Mouse (Mus musculus) intestine, embryonic 14.5 days (tissue): ENCODE data around the gene Mrps17. TPM values are rescaled to one million over a fixed set of nuclear protein-coding genes. Genes with fewer than 3 reads are reported as not detected.

Source experiments
- ATAC-seq: fragments of 200-750 bp; cut with Nextera tagmentation; replicated peaks from 2 replicates; pipeline ENCODE4 v1.8.0; 2017; ENCODE audit warnings: low read depth, moderate number of reproducible peaks, moderate TSS enrichment, moderate library complexity; ENCODE audit not compliant: low FRiP score, low TSS enrichment
- DNase-seq: peaks from one replicate; pipeline ENCODE4 v3.0.0-alpha.2; 2018; ENCODE audit warnings: low spot score
- H3K27ac ChIP-seq: fragments of 300-500 bp; sonication (generic); 2 replicates; pipeline ENCODE4 v1.5.1; 2014; ENCODE audit warnings: low read depth, mild to moderate bottlenecking, control low read depth
- H3K27me3 ChIP-seq: fragments of 300-500 bp; sonication (generic); replicated peaks from 2 replicates; pipeline ENCODE4 v1.6.1; 2014; ENCODE audit warnings: low read length, control low read depth; ENCODE audit not compliant: control insufficient read depth, insufficient read depth
- H3K36me3 ChIP-seq: fragments of 300-500 bp; sonication (generic); 2 replicates; pipeline ENCODE4 v1.6.1; 2014; ENCODE audit warnings: low read length, control low read depth; ENCODE audit not compliant: control insufficient read depth, insufficient read depth
- H3K4me1 ChIP-seq: fragments of 300-500 bp; sonication (generic); replicated peaks from 2 replicates; pipeline ENCODE4 v1.6.1; 2014; ENCODE audit warnings: low read length, control low read depth, mixed read lengths; ENCODE audit not compliant: control insufficient read depth, insufficient read depth
- H3K4me2 ChIP-seq: fragments of 300-500 bp; sonication (generic); 2 replicates; pipeline ENCODE4 v1.6.1; 2014; ENCODE audit warnings: low read length
- H3K4me3 ChIP-seq: fragments of 300-500 bp; sonication (generic); 2 replicates; pipeline ENCODE4 v1.5.1; 2014; ENCODE audit warnings: low read depth, low read length, control low read depth, mixed read lengths
- H3K9ac ChIP-seq: fragments of 300-500 bp; sonication (generic); 2 replicates; pipeline ENCODE4 v1.6.1; 2014; ENCODE audit warnings: mild to moderate bottlenecking, low read length
- H3K9me3 ChIP-seq: fragments of 300-500 bp; sonication (generic); 2 replicates; pipeline ENCODE4 v1.6.1; 2016; ENCODE audit warnings: low read length, control low read depth; ENCODE audit not compliant: control insufficient read depth
- WGBS: fragments of 180-500 bp; shearing (Covaris S2); extraction: QIAGEN DNeasy Blood & Tissue Kit; methylation state at CpG from one replicate; pipeline ENCODE4 v1.1.7; 2014; 5-methylcytosine and 5-hydroxymethylcytosine counted together
- polyA plus RNA-seq: library from polyadenylated mRNA; unstranded; fragments of >200 nt; fragmentation: Nextera tagmentation; extraction: Ambion mirVana; gene quantifications from 2 replicates; pipeline ENCODE4 v1.2.1, GENCODE M21; 2014

Gene Mrps17
- polyA plus RNA-seq, 1 experiment from 2014 or later = 218 TPM

- H3K9ac ChIP-seq = peak overlapping the region; percentile 87
- H3K4me1 ChIP-seq = peaks cover 23% of the 10 kb centered on the region
- no peaks in the 10 kb centered on the region for H3K27me3 ChIP-seq
- 24% methylated on average over 7 of the region's 7 CpGs for WGBS
- ATAC-seq (no peak), DNase-seq (peak; percentile 63)
- no peaks in the 10 kb centered on the region for H3K9me3 ChIP-seq
- peak overlapping the region; percentile 98 for H3K27ac ChIP-seq
- no peaks in the 10 kb centered on the region for H3K36me3 ChIP-seq
- H3K4me3 ChIP-seq = peak overlapping the region; percentile 70
- H3K4me2 ChIP-seq = peak overlapping the region; percentile 63
Measured at GRCm38 (mm10) chr5:129725774-129726392, 10.6 kb downstream of the Mrps17 start.

- H3K4me1 ChIP-seq = peaks cover 29% of the 10 kb centered on the region
- H3K4me3 ChIP-seq = no peak overlapping the region
- no peak overlapping the region for H3K9ac ChIP-seq
- no peaks in the 10 kb centered on the region for H3K9me3 ChIP-seq
- WGBS = 80% methylated on average over 3 of the region's 3 CpGs
- H3K27ac ChIP-seq = no peak overlapping the region
- H3K4me2 ChIP-seq = no peak overlapping the region; the same call in 1 of the 2 replicates
- no peaks in the 10 kb centered on the region for H3K36me3 ChIP-seq
- peak; percentile 29 for DNase-seq
- no peak for ATAC-seq
- H3K27me3 ChIP-seq = no peaks in the 10 kb centered on the region
Measured at GRCm38 (mm10) chr5:129726784-129727183, 11.5 kb downstream of the Mrps17 start.

GRCm38 (mm10) chr5:129729286-129729685 lies 14.0 kb downstream of the Mrps17 start:
- ATAC-seq = no peak
- no peak for DNase-seq
- Histone ChIP-seq H3K9me3 (no peaks in the 10 kb centered on the region), H3K4me3 (no peak overlapping the region), H3K4me2 (peak overlapping the region; percentile 18; the same call in 1 of the 2 replicates), H3K27me3 (no peaks in the 10 kb centered on the region), H3K4me1 (peaks cover 29% of the 10 kb centered on the region), H3K36me3 (no peaks in the 10 kb centered on the region), H3K9ac (no peak overlapping the region), H3K27ac (peak overlapping the region; percentile 51; the same call in 1 of the 2 replicates)
- 42% methylated on average over 11 of the region's 11 CpGs for WGBS

GRCm38 (mm10) chr5:129730344-129730743 lies 15.0 kb downstream of the Mrps17 start:
- DNase-seq (no peak), ATAC-seq (no peak)
- WGBS = 57% methylated on average over 11 of the region's 11 CpGs
- H3K4me2 ChIP-seq = no peak overlapping the region
- H3K27me3 ChIP-seq = no peaks in the 10 kb centered on the region
- no peaks in the 10 kb centered on the region for H3K9me3 ChIP-seq
- H3K9ac ChIP-seq = no peak overlapping the region
- H3K36me3 ChIP-seq = no peaks in the 10 kb centered on the region
- H3K4me3 ChIP-seq = no peak overlapping the region
- peaks cover 29% of the 10 kb centered on the region for H3K4me1 ChIP-seq
- H3K27ac ChIP-seq = no peak overlapping the region

- no peak overlapping the region for H3K27ac ChIP-seq
- ATAC-seq (no peak), DNase-seq (no peak)
- H3K9me3 ChIP-seq = no peaks in the 10 kb centered on the region
- no peak overlapping the region for H3K4me3 ChIP-seq
- no peak overlapping the region for H3K9ac ChIP-seq
- H3K36me3 ChIP-seq = no peaks in the 10 kb centered on the region
- H3K4me1 ChIP-seq = peaks cover 29% of the 10 kb centered on the region
- no peaks in the 10 kb centered on the region for H3K27me3 ChIP-seq
- WGBS = 52% methylated on average over 5 of the region's 5 CpGs
- H3K4me2 ChIP-seq = no peak overlapping the region
Measured at GRCm38 (mm10) chr5:129731021-129731420, 15.7 kb downstream of the Mrps17 start.

- no peak overlapping the region for H3K4me2 ChIP-seq
- no peak overlapping the region for H3K9ac ChIP-seq
- no peak for DNase-seq
- H3K9me3 ChIP-seq = no peaks in the 10 kb centered on the region
- H3K27me3 ChIP-seq = no peaks in the 10 kb centered on the region
- no peak for ATAC-seq
- H3K4me1 ChIP-seq = no peaks in the 10 kb centered on the region
- no peak overlapping the region for H3K4me3 ChIP-seq
- H3K36me3 ChIP-seq = peaks cover 30% of the 10 kb centered on the region
- WGBS = 100% methylated on average over 1 of the region's 1 CpGs
- no peak overlapping the region for H3K27ac ChIP-seq
Measured at GRCm38 (mm10) chr5:129740976-129741375, 25.7 kb downstream of the Mrps17 start.

- Histone ChIP-seq H3K4me2 (no peak overlapping the region), H3K27me3 (no peaks in the 10 kb centered on the region), H3K27ac (no peak overlapping the region), H3K9me3 (no peaks in the 10 kb centered on the region), H3K4me3 (no peak overlapping the region), H3K9ac (no peak overlapping the region), H3K4me1 (no peaks in the 10 kb centered on the region), H3K36me3 (peaks cover 48% of the 10 kb centered on the region)
- ATAC-seq (peak; percentile 79), DNase-seq (no peak)
- 68% methylated on average over 7 of the region's 7 CpGs for WGBS
Measured at GRCm38 (mm10) chr5:129742903-129743488, 27.7 kb downstream of the Mrps17 start.

GRCm38 (mm10) chr5:129744050-129744449 lies 28.8 kb downstream of the Mrps17 start:
- ATAC-seq (no peak), DNase-seq (no peak)
- no peak overlapping the region for H3K9ac ChIP-seq
- no peaks in the 10 kb centered on the region for H3K4me1 ChIP-seq
- no peaks in the 10 kb centered on the region for H3K9me3 ChIP-seq
- no peak overlapping the region for H3K27ac ChIP-seq
- 30% methylated on average over 6 of the region's 6 CpGs for WGBS
- peaks cover 57% of the 10 kb centered on the region for H3K36me3 ChIP-seq
- no peaks in the 10 kb centered on the region for H3K27me3 ChIP-seq
- H3K4me2 ChIP-seq = no peak overlapping the region
- H3K4me3 ChIP-seq = no peak overlapping the region

GRCm38 (mm10) chr5:129756886-129757285 lies 41.6 kb downstream of the Mrps17 start:
- Histone ChIP-seq H3K27ac (no peak overlapping the region), H3K9ac (no peak overlapping the region), H3K4me2 (no peak overlapping the region), H3K27me3 (no peaks in the 10 kb centered on the region), H3K4me3 (no peak overlapping the region), H3K9me3 (no peaks in the 10 kb centered on the region), H3K36me3 (peaks cover 36% of the 10 kb centered on the region), H3K4me1 (no peaks in the 10 kb centered on the region)
- 93% methylated on average over 20 of the region's 20 CpGs for WGBS
- ATAC-seq (no peak), DNase-seq (no peak)
